Mouse (Mus musculus) heart, adult 9 months (tissue): ENCODE results near the gene Odf3.
A peak's percentile ranks its signal among the peaks of the same experiment; 100 is the strongest.
"Not testable (repeated sequence)": the region's sequence is repeated elsewhere in the genome, so short reads cannot be mapped to it uniquely, and the experiment has no call there.

Experiments used
- DNase-seq, 2 experiments: peaks; one replicate each; pipeline ENCODE4 v3.0.0; 2022; ENCODE audit warnings: low spot score in 2 of 2

Odf3 gene

DNA sequence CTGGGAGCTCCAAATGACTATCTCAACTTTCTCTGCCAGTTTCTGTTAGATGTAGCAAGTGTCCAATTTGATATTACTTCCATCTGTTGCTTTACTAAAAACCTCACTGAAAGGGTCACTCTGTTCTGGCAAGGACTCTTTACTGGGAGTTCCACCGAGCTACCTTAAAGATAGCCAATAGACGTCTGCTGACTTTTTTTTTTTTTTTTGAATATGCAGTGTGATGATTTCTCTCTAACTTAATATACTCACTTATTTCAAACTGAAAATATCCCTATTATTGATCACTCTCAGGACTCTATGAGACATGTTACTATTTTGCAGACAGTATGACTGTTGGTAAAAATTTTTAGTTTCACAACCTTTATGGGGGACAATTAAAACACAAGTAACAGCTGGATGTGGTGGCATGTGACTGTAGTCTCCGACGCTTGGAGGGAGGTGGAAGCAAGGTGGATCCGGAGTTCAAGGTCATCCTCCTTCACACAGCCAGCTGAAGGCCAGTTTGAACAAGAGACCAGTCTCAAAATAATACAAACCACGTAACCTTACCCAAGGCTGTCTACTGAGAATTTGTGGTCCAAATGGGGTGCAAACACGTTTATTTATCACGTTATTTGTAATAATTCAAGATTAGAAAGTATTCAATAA lies 33.4 kb downstream of the Odf3 start:
- no peak for DNase-seq

DNA sequence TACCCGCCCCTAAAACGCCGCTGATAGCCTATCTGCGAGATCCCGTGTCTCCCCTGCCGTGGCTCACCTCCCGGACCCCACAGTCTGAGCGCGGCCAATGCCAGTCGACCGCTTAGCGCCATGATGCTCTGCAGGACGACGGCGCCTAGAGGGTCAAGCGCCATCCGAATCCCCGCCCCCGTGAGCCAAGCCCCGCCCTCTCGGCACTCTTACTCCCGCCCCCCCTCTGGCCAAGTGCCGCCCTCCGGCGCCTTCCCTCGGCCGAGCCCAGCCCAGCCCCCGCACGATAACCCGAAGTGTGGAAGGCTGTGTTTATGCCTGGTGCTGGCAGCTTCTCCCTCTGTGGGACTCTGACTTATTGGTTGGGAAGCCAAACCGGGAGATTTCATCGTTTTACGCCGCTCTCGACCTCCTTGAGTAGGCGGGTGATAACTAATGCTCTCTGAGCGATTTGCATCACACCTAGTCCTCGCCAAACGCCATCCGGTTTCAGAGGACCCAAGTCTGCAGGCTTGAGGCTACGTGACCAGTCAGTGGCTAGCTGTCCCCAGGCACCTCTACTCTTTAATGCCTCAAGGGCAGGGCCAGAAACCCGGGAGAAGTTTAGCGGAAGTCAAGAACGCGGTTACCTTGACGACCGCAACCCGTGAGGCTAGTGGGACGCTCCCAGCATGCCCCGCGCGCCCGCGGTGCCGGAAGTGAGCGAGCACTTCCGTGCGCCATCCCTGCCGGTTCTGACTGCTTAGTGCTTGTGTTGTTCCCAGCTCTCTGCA lies 34.3 kb downstream of the Odf3 start, which contains the start of the genes Psmd13 and Sirt3:
TSS of gene Psmd13 (plus strand) at position 273 of the 773 bp plus-strand sequence.
TSS of gene Sirt3 (minus strand) at position 614 of the 773 bp plus-strand sequence.
- DNase-seq = peak; percentile 91 to 93

DNA sequence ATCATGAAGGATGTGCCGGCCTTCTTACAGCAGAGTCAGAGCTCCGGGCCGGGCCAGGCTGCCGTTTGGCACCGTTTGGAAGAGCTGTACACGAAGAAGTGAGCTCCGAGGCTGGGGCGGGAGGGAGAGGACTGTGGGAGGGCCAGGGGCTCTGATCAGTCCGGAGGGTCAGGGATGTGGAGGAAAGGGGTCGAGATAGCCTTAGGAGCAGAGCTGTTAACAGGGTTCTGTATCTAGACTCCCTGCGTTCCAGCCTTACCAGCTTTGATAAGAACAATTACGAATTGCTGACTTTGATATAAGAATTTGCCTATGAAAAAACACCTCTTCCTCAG lies 34.8 kb downstream of the Odf3 start:
- DNase-seq = no peak

DNA sequence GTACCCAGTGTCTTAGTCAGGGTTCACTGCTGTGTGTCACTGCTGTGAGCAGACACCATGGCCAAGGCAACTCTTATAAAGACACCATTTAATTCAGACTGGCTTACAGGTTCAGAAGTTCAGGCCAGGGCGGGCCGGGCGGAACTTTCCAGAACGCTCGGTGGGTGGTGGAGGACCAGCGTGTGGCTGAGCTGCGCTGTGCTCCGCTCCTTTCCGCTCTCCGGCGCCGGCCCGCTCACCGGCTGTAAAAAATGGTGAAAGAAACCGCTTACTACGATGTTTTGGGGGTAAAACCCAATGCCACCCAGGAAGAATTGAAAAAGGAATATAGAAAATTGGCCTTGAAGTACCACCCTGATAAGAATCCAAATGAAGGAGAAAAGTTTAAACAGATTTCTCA lies 43.0 kb downstream of the Odf3 start:
- not testable (repeated sequence) for DNase-seq

DNA sequence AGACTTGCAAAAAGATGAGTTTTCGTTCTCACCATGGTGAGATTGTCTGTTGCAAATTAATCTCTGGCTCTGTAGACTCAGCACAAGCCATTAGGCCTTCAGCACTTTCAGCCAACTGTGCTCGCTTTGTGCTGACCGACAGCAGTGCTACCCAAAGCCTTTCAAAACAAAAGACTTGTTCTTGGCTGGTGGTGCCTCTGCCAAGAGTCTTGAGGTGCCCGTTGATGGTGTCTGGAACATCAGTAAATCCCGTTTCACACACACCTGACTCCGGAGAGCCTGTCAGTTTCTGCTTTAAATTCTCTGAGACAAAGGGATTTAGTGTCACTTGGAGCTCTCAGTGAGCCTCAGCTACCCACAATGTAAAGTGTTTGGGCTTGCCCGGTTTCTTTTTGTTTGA lies 46.4 kb downstream of the Odf3 start:
- DNase-seq = no peak

DNA sequence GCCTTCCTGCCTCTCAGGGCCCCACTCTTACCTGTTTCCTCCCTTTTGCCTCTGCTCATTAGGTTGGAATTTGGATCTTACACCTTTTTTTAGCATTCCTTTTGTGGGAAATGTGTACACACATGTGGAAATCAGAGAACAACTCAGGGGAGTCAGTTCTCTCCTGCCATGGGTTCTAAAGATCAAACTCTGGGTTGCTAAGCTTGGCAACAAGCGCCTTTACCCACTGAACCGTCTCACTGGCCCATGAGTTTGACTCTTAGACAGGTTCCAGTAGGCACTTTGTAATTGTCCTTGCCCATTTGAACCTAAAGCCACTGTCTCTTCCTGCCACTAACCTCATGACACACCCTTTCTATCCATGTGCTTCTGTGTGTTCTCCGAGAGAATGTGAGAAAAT lies 47.0 kb downstream of the Odf3 start:
- DNase-seq = no peak

DNA sequence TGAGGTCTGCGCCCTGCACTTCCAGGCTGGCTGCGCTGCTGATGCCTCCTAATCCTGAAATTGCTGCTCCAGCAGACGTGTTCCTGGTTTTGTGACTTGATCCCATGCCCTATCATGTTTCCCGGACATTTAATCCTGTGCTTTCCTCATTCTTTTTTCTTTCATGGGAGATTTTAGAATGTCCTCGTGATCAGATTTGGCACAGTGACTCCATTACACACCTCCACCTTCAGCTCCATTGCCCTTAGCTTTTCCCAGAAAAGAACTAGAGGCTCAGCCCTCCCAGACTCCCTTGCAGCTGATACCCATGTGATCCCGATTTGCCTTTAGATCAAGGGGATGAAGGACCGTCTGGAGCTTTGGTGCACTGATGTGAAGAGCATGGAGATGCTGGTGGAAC lies 50.3 kb downstream of the Odf3 start:
- no peak for DNase-seq

DNA sequence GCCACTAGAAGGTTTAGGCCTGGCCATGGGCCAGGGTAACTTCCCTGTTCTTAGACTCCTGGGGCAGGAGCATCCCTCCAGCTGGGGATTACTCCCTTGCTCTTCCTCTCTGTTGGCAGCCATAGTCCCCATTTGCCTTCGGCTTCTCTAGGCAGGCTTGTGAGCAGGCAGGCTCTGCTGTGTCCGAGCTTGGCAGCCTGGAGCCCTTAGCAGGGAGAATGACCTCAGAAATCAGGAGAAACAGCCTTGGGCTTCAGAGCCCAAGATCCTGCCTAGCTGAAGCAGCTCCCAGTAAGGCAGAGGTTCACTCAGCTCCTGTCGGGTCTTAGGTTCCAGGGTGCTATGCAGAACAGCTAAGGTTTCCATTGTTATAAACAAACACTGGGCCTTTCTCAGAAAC lies 51.5 kb downstream of the Odf3 start:
- DNase-seq = no peak

DNA sequence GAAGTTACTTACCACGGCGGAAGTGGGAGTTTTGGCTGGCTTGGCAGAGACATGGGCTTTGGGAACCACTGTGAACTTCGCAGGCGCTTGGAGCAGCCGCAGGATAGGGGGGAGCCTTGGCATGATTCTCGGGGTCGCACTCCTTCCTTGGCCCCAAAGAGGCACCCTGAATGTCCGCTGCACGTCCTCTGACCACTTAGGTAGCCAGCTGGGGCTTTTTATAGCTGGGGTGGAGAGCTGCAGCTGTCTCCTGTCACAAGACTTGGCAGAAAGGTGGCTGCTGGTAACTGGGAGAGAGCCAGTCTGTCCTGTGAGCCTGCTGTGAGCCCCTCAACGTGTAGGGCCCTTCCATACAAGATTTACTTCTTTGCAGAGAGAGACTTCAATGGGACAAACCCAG lies 52.6 kb downstream of the Odf3 start, which contains the start of gene Cox8b:
TSS of gene Cox8b (minus strand) at position 227 of the 400 bp plus-strand sequence.
- peak; percentile 59 to 73 for DNase-seq
